Mouse (Mus musculus) small intestine, adult 2 months (tissue): ENCODE results near the gene Cachd1. TPM values are rescaled to one million over a fixed set of nuclear protein-coding genes. Genes with fewer than 3 reads are reported as not detected.

ENCODE experiments used
- H3K27ac ChIP-seq: fragments of 200-500 bp; 2 replicates; pipeline ENCODE4 v1.5.1; 2012; ENCODE audit warnings: low read depth, low read length, control low read depth, inconsistent platforms; ENCODE audit not compliant: insufficient read depth
- H3K27me3 ChIP-seq: fragments of 200-500 bp; 2 replicates; pipeline ENCODE4 v1.6.1; 2012; ENCODE audit warnings: mild to moderate bottlenecking, moderate library complexity, low read length, inconsistent platforms; ENCODE audit not compliant: control insufficient read depth, insufficient read depth
- H3K36me3 ChIP-seq: fragments of 200-500 bp; 2 replicates; pipeline ENCODE4 v1.6.1; 2012; ENCODE audit warnings: mild to moderate bottlenecking, low read length, control low read depth, inconsistent platforms; ENCODE audit not compliant: control insufficient read depth, insufficient read depth
- H3K4me1 ChIP-seq: fragments of 200-500 bp; 2 replicates; pipeline ENCODE4 v1.6.1; 2012; ENCODE audit warnings: low read length, inconsistent platforms, mixed read lengths; ENCODE audit not compliant: control insufficient read depth, insufficient read depth, insufficient read length
- H3K4me3 ChIP-seq: fragments of 200-500 bp; 2 replicates; pipeline ENCODE4 v1.5.1; 2012; ENCODE audit warnings: low read depth, mild to moderate bottlenecking, control low read depth, inconsistent platforms, low read length, moderate library complexity
- CTCF ChIP-seq: fragments of 200-500 bp; IDR thresholded peaks from 2 replicates; pipeline ENCODE4 v1.5.1; 2012; ENCODE audit warnings: low read depth, mild to moderate bottlenecking, control low read depth, inconsistent platforms, low read length, moderate library complexity, mixed read lengths; ENCODE audit not compliant: insufficient replicate concordance, insufficient read length; ENCODE audit errors: extremely low read depth
- POLR2A ChIP-seq: fragments of 200-500 bp; IDR thresholded peaks from 2 replicates; pipeline ENCODE4 v1.6.1; 2012; ENCODE audit warnings: low read depth, mild to moderate bottlenecking, control low read depth, inconsistent platforms, low read length, moderate library complexity
- WGBS: fragments of 180-500 bp; shearing (Covaris S2); methylation state at CpG from one replicate; pipeline ENCODE4 v1.1.7; 2018; 5-methylcytosine and 5-hydroxymethylcytosine counted together
- polyA plus RNA-seq: library from polyadenylated mRNA; depleted of rRNA; stranded (reverse); fragments of >200 nt; gene quantifications from 2 replicates; pipeline ENCODE4 v1.2.3, GENCODE M21; 2012

Cachd1 gene
- polyA plus RNA-seq, 1 experiment = 51.7 TPM

GRCm38 (mm10) chr4:100811802-100812510, 35.5 kb downstream of the Cachd1 start:
- H3K27me3 ChIP-seq = no peaks in the 10 kb centered on the region
- TF ChIP-seq CTCF = no peak
- TF ChIP-seq POLR2A = no peak
- H3K4me1 ChIP-seq = peaks cover 16% of the 10 kb centered on the region; the same call in 1 of the 2 replicates
- 54% methylated on average over 8 of the region's 8 CpGs for WGBS
- no peak overlapping the region for H3K4me3 ChIP-seq
- no peaks in the 10 kb centered on the region for H3K36me3 ChIP-seq
- H3K27ac ChIP-seq = no peak overlapping the region

GRCm38 (mm10) chr4:100813767-100814461, 37.4 kb downstream of the Cachd1 start:
- Histone ChIP-seq H3K4me3 (no peak overlapping the region), H3K4me1 (peaks cover 16% of the 10 kb centered on the region; the same call in 1 of the 2 replicates), H3K36me3 (no peaks in the 10 kb centered on the region), H3K27me3 (no peaks in the 10 kb centered on the region), H3K27ac (peak overlapping the region; percentile 84)
- 20% methylated on average over 2 of the region's 2 CpGs for WGBS
- TF ChIP-seq CTCF = no peak
- TF ChIP-seq POLR2A = no peak

GRCm38 (mm10) chr4:100819238-100819637, 42.8 kb downstream of the Cachd1 start:
- no peaks in the 10 kb centered on the region for H3K27me3 ChIP-seq
- H3K4me3 ChIP-seq = no peak overlapping the region
- WGBS = 99% methylated on average over 3 of the region's 3 CpGs
- H3K36me3 ChIP-seq = no peaks in the 10 kb centered on the region
- no peak for TF ChIP-seq POLR2A
- TF ChIP-seq CTCF = no peak
- peaks cover 11% of the 10 kb centered on the region; the same call in 1 of the 2 replicates for H3K4me1 ChIP-seq
- no peak overlapping the region for H3K27ac ChIP-seq

- peaks cover 4% of the 10 kb centered on the region; the same call in 1 of the 2 replicates for H3K4me1 ChIP-seq
- H3K4me3 ChIP-seq = no peak overlapping the region
- no peak overlapping the region for H3K27ac ChIP-seq
- 81% methylated on average over 7 of the region's 7 CpGs for WGBS
- no peaks in the 10 kb centered on the region for H3K36me3 ChIP-seq
- TF ChIP-seq POLR2A (no peak), CTCF (no peak)
- H3K27me3 ChIP-seq = no peaks in the 10 kb centered on the region
Observed at GRCm38 (mm10) chr4:100822526-100822925, 46.1 kb downstream of the Cachd1 start.

- no peaks in the 10 kb centered on the region for H3K36me3 ChIP-seq
- no peak overlapping the region for H3K4me3 ChIP-seq
- no peaks in the 10 kb centered on the region for H3K27me3 ChIP-seq
- TF ChIP-seq CTCF (no peak), POLR2A (no peak)
- WGBS = 58% methylated on average over 5 of the region's 5 CpGs
- H3K4me1 ChIP-seq = peaks cover 15% of the 10 kb centered on the region; the same call in 1 of the 2 replicates
- no peak overlapping the region for H3K27ac ChIP-seq
Observed at GRCm38 (mm10) chr4:100827374-100827773, 50.9 kb downstream of the Cachd1 start.

GRCm38 (mm10) chr4:100828737-100829136, 52.3 kb downstream of the Cachd1 start:
- 16% methylated on average over 10 of the region's 10 CpGs for WGBS
- TF ChIP-seq CTCF (no peak), POLR2A (no peak)

GRCm38 (mm10) chr4:100837205-100837604, 60.7 kb downstream of the Cachd1 start:
- WGBS = 27% methylated on average over 6 of the region's 6 CpGs
- no peak overlapping the region for H3K27ac ChIP-seq
- H3K4me3 ChIP-seq = no peak overlapping the region
- TF ChIP-seq POLR2A (no peak), CTCF (no peak)
- no peaks in the 10 kb centered on the region for H3K27me3 ChIP-seq
- peaks cover 5% of the 10 kb centered on the region; the same call in 1 of the 2 replicates for H3K4me1 ChIP-seq
- no peaks in the 10 kb centered on the region for H3K36me3 ChIP-seq

More at GRCm38 (mm10) chr4:100828737-100829136, 52.3 kb downstream of the Cachd1 start:
- H3K27ac ChIP-seq = no peak overlapping the region
- H3K27me3 ChIP-seq = no peaks in the 10 kb centered on the region
- H3K4me3 ChIP-seq = no peak overlapping the region
- peaks cover 15% of the 10 kb centered on the region; the same call in 1 of the 2 replicates for H3K4me1 ChIP-seq
- no peaks in the 10 kb centered on the region for H3K36me3 ChIP-seq
